Mouse (Mus musculus) midbrain, postnatal 0 days (tissue): ENCODE results near the gene Trappc11. TPM values are rescaled to one million over a fixed set of nuclear protein-coding genes. Genes with fewer than 3 reads are reported as not detected.
"Not testable (repeated sequence)": the region's sequence is repeated elsewhere in the genome, so short reads cannot be mapped to it uniquely, and the experiment has no call there.

Experiments used
- ATAC-seq: fragments of 200-750 bp; cut with Nextera tagmentation; 2 replicates; pipeline ENCODE4 v1.8.0; 2017; ENCODE audit warnings: moderate number of reproducible peaks, mild to moderate bottlenecking, moderate TSS enrichment, moderate library complexity; ENCODE audit not compliant: low FRiP score
- DNase-seq: peaks from one replicate; pipeline ENCODE4 v3.0.0-alpha.2; 2015; ENCODE audit warnings: low spot score
- H3K27ac ChIP-seq: fragments of 300-500 bp; sonication (generic); 2 replicates; pipeline ENCODE4 v1.5.1; 2014; ENCODE audit warnings: low read depth, mild to moderate bottlenecking, low read length, mixed read lengths
- H3K27me3 ChIP-seq: fragments of 300-500 bp; sonication (generic); 2 replicates; pipeline ENCODE4 v1.6.1; 2014; ENCODE audit warnings: low read length, control low read depth, mixed read lengths; ENCODE audit not compliant: insufficient read depth
- H3K36me3 ChIP-seq: fragments of 300-500 bp; sonication (generic); 2 replicates; pipeline ENCODE4 v1.6.1; 2014; ENCODE audit warnings: low read length, control low read depth, mixed read lengths; ENCODE audit not compliant: insufficient read depth
- H3K4me1 ChIP-seq: fragments of 300-500 bp; sonication (generic); 2 replicates; pipeline ENCODE4 v1.6.1; 2014; ENCODE audit warnings: mild to moderate bottlenecking, control low read depth, antibody characterized with exemption, low read length, mixed read lengths; ENCODE audit not compliant: insufficient read depth
- H3K4me2 ChIP-seq: fragments of 300-500 bp; sonication (generic); 2 replicates; pipeline ENCODE4 v1.6.1; 2014; ENCODE audit warnings: low read depth, mild to moderate bottlenecking, low read length, mixed read lengths; ENCODE audit not compliant: poor library complexity, severe bottlenecking
- H3K4me3 ChIP-seq: fragments of 300-500 bp; sonication (generic); 2 replicates; pipeline ENCODE4 v1.5.1; 2014; ENCODE audit warnings: low read depth, mild to moderate bottlenecking, low read length, moderate library complexity
- H3K9ac ChIP-seq: fragments of 300-500 bp; sonication (generic); replicated peaks from 2 replicates; pipeline ENCODE4 v1.6.1; 2014; ENCODE audit warnings: mild to moderate bottlenecking, low read length, moderate library complexity, mixed read lengths; ENCODE audit not compliant: poor library complexity, severe bottlenecking
- H3K9me3 ChIP-seq: fragments of 300-500 bp; sonication (generic); 2 replicates; pipeline ENCODE4 v1.6.1; 2016; ENCODE audit warnings: low read length, control low read depth
- CTCF ChIP-seq: IDR thresholded peaks from 2 replicates; pipeline ENCODE4 v1.5.1; 2016; ENCODE audit warnings: antibody characterized with exemption, mild to moderate bottlenecking
- WGBS: fragments of 180-500 bp; shearing (Covaris S2); extraction: QIAGEN DNeasy Blood & Tissue Kit; methylation state at CpG from one replicate; pipeline ENCODE4 v1.1.7; 2014; 5-methylcytosine and 5-hydroxymethylcytosine counted together
- polyA plus RNA-seq: library from polyadenylated mRNA; unstranded; fragments of >200 nt; fragmentation: Nextera tagmentation; extraction: Ambion mirVana; gene quantifications from 2 replicates; pipeline ENCODE4 v1.2.1, GENCODE M21; 2015
- total RNA-seq: library from RNA; depleted of rRNA; stranded (reverse); fragments of >200 nt; gene quantifications from 2 replicates; pipeline ENCODE4 v1.2.3, GENCODE M21; 2014; rRNA removed

Trappc11 gene
- total and polyA plus RNA-seq, 2 experiments from 2014 or later, result 28.5 to 44.1 TPM

DNA sequence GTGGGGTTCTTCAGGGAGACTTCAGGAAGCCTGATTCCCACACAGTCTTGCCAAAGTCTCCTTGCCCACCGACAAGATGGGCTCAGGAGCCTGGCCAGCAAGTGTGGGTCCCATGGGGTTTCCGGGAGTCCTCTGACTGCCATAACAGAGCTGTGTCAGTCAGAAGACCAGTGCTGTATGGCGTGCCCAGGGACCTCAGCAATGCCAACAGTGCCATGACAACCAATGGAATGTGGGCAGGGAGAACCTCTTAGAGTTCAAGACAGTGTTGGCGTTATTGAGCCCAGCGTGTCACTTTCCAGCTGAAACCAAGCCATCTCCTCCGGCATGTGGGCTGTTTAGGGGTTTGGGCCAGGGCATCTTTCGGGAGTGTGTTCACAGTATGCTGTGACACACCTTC, 53.2 kb downstream of the Trappc11 start:
- Histone ChIP-seq H3K4me2 (no peak overlapping the region), H3K27me3 (no peaks in the 10 kb centered on the region), H3K36me3 (no peaks in the 10 kb centered on the region), H3K4me1 (no peaks in the 10 kb centered on the region), H3K9me3 (no peaks in the 10 kb centered on the region), H3K27ac (no peak overlapping the region), H3K9ac (no peak overlapping the region), H3K4me3 (no peak overlapping the region)
- TF ChIP-seq CTCF, result no peak
- peak; percentile 54 for ATAC-seq
- 81% methylated on average over 7 of the region's 7 CpGs for WGBS
- peak; percentile 72 for DNase-seq

DNA sequence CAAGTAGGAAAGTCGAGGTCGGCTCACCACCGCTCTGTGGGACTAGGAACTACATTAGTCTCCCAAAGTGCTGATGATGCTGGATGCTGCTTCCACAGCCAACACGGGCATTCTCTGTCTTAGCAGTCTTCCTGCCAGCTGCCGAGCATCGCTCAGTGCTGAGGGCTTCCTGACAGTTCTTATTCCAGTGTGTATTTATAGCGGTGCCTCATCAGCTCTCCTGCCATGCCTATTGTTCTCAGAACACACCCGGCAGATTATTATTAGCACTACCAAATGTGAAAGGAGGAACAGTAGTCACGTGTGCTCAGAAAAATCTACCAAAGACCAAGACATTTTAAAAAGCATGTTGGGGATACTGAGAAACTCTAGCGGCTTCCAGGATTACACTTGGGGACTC, 71.6 kb downstream of the Trappc11 start:
- Histone ChIP-seq H3K4me2 (no peak overlapping the region), H3K36me3 (no peaks in the 10 kb centered on the region), H3K4me1 (no peaks in the 10 kb centered on the region), H3K4me3 (no peak overlapping the region), H3K9ac (no peak overlapping the region), H3K9me3 (0 out of 2 replicates have a peak, but pooled peaks cover 4% of the 10 kb centered on the region), H3K27ac (no peak overlapping the region), H3K27me3 (no peaks in the 10 kb centered on the region)
- ATAC-seq (no peak), DNase-seq (no peak)
- TF ChIP-seq CTCF, result no peak
- 76% methylated on average over 10 of the region's 10 CpGs for WGBS

DNA sequence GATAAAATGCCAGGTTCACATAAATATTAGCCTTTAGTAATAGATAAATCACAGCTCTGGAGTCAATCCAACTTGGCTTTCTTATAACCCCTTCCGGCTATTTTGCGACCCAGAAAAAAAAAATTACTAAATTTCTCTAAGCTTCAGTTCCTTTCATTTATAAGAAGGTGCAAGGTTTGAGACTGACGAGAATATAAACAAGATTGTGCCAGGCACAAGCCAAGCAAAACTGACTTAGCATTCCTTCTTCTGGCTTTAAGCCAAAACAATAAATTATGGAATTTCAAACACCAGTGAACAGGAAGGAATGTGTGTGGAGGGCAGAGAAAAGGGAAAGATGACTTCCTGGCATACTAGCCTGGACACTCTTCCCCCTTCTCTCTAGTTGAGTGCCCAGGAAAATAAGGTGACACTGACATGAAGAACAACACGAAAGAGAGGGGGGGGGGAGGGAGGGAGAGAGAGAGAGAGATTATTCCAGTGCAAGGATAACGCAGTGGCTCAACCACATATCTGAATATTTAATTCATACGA, 74.0 kb downstream of the Trappc11 start:
- 0 out of 2 replicates have a peak, but pooled peaks cover 4% of the 10 kb centered on the region for H3K9me3 ChIP-seq
- no peak for DNase-seq

DNA sequence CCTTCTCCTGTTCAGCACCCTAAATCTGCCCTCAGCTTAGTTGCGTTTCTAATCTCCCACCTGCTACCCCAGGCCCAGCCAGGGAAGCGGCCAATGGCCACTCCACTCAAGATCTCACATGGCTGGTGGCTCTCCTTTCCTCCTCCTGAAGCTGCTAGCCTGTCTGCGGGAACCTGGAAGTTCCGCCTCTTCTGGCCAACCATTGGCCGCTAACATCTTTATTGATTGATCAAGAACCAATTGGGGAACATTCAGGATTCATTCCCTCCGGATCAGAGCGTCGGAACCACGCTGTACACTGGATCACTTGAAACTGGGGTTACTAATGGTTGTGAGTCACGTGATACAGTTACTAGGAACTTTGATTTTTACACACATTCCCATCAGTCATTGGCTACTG, 74.7 kb downstream of the Trappc11 start:
- Histone ChIP-seq H3K4me2 (no peak overlapping the region), H3K27me3 (no peaks in the 10 kb centered on the region), H3K9ac (no peak overlapping the region), H3K36me3 (no peaks in the 10 kb centered on the region), H3K4me1 (no peaks in the 10 kb centered on the region), H3K9me3 (0 out of 2 replicates have a peak, but pooled peaks cover 4% of the 10 kb centered on the region), H3K27ac (no peak overlapping the region), H3K4me3 (no peak overlapping the region)
- no peak for DNase-seq
- no peak for TF ChIP-seq CTCF
- 92% methylated on average over 10 of the region's 10 CpGs for WGBS
- ATAC-seq, result no peak

More for the DNA sequence above, 74.0 kb downstream of the Trappc11 start:
- Histone ChIP-seq H3K27ac (no peak overlapping the region), H3K36me3 (no peaks in the 10 kb centered on the region), H3K4me2 (no peak overlapping the region), H3K9ac (no peak overlapping the region), H3K4me3 (no peak overlapping the region), H3K27me3 (no peaks in the 10 kb centered on the region), H3K4me1 (no peaks in the 10 kb centered on the region)
- no peak for ATAC-seq
- WGBS, result 87% methylated on average over 6 of the region's 6 CpGs
- no peak for TF ChIP-seq CTCF

DNA sequence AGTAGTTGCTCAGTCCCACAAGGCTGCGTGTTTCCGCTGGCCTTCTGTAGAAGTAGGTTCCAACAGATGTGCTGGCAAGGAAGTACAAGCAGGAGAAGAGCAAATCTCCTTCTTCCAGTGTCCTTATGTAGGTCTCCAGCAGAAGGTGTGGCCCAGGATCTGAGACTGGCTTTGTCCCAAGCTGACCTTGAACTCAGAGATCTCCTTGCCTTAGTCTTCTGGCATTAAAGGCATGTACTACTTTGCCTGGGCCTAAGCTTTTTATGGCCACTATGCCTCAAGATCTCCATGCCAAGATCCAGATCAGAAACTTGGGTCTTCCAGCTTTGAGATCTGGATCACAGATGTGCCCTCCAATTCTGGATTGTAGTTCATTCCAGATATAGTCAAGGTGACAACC, 84.1 kb downstream of the Trappc11 start:
- not testable (repeated sequence) for H3K9me3 ChIP-seq, H3K4me1 ChIP-seq, H3K27ac ChIP-seq, H3K4me2 ChIP-seq, H3K36me3 ChIP-seq, DNase-seq, H3K27me3 ChIP-seq, ATAC-seq, H3K4me3 ChIP-seq, H3K9ac ChIP-seq
- WGBS, result 100% methylated on average over 2 of the region's 2 CpGs

DNA sequence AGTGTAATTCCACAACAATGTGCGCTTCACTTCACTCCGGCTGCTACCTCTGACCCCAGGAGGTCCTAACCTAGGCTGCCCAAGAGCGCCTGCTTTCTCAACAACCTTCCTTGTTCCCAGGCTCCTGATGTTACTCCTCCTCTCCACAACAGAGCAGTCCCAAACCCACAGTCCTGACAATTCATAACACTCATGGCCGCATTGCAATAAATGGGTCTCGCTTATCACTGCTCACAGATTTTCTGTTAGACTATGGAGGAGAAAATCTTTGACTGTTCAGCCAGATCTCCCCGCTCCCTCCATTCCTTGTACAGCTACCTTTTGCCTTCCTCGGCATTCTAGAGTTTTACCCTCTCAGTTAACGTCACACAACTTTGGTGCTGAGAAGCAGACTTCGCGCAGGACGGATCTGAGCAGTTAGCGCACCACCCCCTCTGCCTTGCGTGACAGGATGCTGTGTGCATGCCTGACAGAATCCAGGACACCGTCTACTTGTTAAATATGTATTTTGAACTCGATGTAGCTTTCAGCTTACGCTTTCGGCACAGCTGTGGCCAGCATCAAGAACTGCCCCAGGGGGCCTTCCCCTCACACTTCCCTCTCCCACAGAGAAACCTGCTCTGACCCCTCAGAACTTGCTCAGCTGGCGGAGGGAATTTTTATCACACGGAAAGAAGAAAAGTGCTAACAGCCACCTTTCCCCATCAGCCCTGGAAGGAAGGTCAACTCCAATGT, 86.8 kb downstream of the Trappc11 start, which contains the start of gene Stox2:
Stox2 (minus strand) TSS at position 51 of the 735 bp plus-strand sequence.
- 80% methylated on average over 19 of the region's 19 CpGs for WGBS
- Histone ChIP-seq H3K9me3 (peaks cover 4% of the 10 kb centered on the region; the same call in 1 of the 2 replicates), H3K27ac (no peak within 1 kb of the TSS), H3K4me1 (no peaks in the 10 kb centered on the region), H3K27me3 (no peaks in the 10 kb centered on the region), H3K36me3 (no peaks in the 10 kb centered on the region), H3K4me2 (no peak within 1 kb of the TSS), H3K9ac (no peak within 1 kb of the TSS), H3K4me3 (no peak within 1 kb of the TSS)
- no peak for DNase-seq
- TF ChIP-seq CTCF, result no peak
- no peak for ATAC-seq

Other genes starting within 250 kb of the Trappc11 start
- gene Stox2, start 87.1 kb downstream of the Trappc11 start, total RNA-seq, result 123 and 125 TPM in 2 replicates
- 35.7 and 42.8 TPM in 2 replicates for gene Stox2, start 87.1 kb downstream of the Trappc11 start, polyA plus RNA-seq
- 13.4 and 24.1 TPM in 2 replicates for gene Rwdd4a, start 194 bp upstream of the Trappc11 start, total RNA-seq
- 27.2 and 31.5 TPM in 2 replicates for gene Rwdd4a, start 194 bp upstream of the Trappc11 start, polyA plus RNA-seq
- gene Ing2, start 142.1 kb upstream of the Trappc11 start, total RNA-seq, result 7.0 and 10.5 TPM in 2 replicates
- 8.6 and 10.0 TPM in 2 replicates for gene Ing2, start 142.1 kb upstream of the Trappc11 start, polyA plus RNA-seq
- gene Cdkn2aip, start 180.5 kb upstream of the Trappc11 start, total RNA-seq, result 19.4 and 19.9 TPM in 2 replicates
- 21.8 and 23.3 TPM in 2 replicates for gene Cdkn2aip, start 180.5 kb upstream of the Trappc11 start, polyA plus RNA-seq